Mouse (Mus musculus): ENCODE results near the gene E330009J07Rik.

E330009J07Rik gene

GRCm38 (mm10) chr6:40436047-40436483 is at the start of gene E330009J07Rik:
Gene E330009J07Rik, minus strand, starts transcription at chr6:40436135.
- DNase-seq: peak; percentile 87

GRCm38 (mm10) chr6:40482318-40482717 is 46.4 kb upstream of the E330009J07Rik start:
- DNase-seq: no peak

- DNase-seq: no peak
Observed at GRCm38 (mm10) chr6:40479705-40480104, 43.8 kb upstream of the E330009J07Rik start.

GRCm38 (mm10) chr6:40476132-40476531 is 40.2 kb upstream of the E330009J07Rik start:
- DNase-seq: no peak

- no peak for DNase-seq
Observed at GRCm38 (mm10) chr6:40471720-40472010, 35.7 kb upstream of the E330009J07Rik start.

GRCm38 (mm10) chr6:40470916-40471719 is 35.2 kb upstream of the E330009J07Rik start, which contains the start of gene Ssbp1:
Gene Ssbp1, plus strand, starts transcription at chr6:40471352.
- DNase-seq: peak; percentile 95

GRCm38 (mm10) chr6:40465710-40466109 is 29.8 kb upstream of the E330009J07Rik start:
- no peak for DNase-seq

- no peak for DNase-seq
Observed at GRCm38 (mm10) chr6:40454436-40455041, 18.6 kb upstream of the E330009J07Rik start.

GRCm38 (mm10) chr6:40448626-40449025 is 12.7 kb upstream of the E330009J07Rik start:
- DNase-seq: no peak

- DNase-seq: no peak
Observed at GRCm38 (mm10) chr6:40443281-40443928, 7.5 kb upstream of the E330009J07Rik start.

GRCm38 (mm10) chr6:40441755-40442154 is 5.8 kb upstream of the E330009J07Rik start:
- no peak for DNase-seq

GRCm38 (mm10) chr6:40441276-40441675 is 5.3 kb upstream of the E330009J07Rik start:
- no peak for DNase-seq

- no peak for DNase-seq
Observed at GRCm38 (mm10) chr6:40439731-40440130, 3.8 kb upstream of the E330009J07Rik start.

- DNase-seq: no peak
Observed at GRCm38 (mm10) chr6:40438936-40439335, 3.0 kb upstream of the E330009J07Rik start, which contains the start of gene Wee2. Gene Wee2, plus strand, starts transcription at chr6:40439088.

- peak; percentile 41 for DNase-seq
Observed at GRCm38 (mm10) chr6:40435151-40436046, 536 bp downstream of the E330009J07Rik start.

GRCm38 (mm10) chr6:40434697-40435096 is 1.2 kb downstream of the E330009J07Rik start:
- no peak for DNase-seq

GRCm38 (mm10) chr6:40432346-40433275 is 3.3 kb downstream of the E330009J07Rik start:
- no peak for DNase-seq

GRCm38 (mm10) chr6:40431812-40432211 is 4.1 kb downstream of the E330009J07Rik start:
- DNase-seq: no peak

- DNase-seq: no peak
Observed at GRCm38 (mm10) chr6:40431356-40431755, 4.6 kb downstream of the E330009J07Rik start.

GRCm38 (mm10) chr6:40430878-40431277 is 5.1 kb downstream of the E330009J07Rik start:
- no peak for DNase-seq

- DNase-seq: no peak
Observed at GRCm38 (mm10) chr6:40430251-40430650, 5.7 kb downstream of the E330009J07Rik start.

All from kidney, postnatal 14 days (tissue).